Mouse (Mus musculus): ENCODE results near the gene Calm1. TPM values are rescaled to one million over a fixed set of nuclear protein-coding genes. Genes with fewer than 3 reads are reported as not detected.
A peak's percentile ranks its signal among the peaks of the same experiment; 100 is the strongest.

The Calm1 gene
- polyA plus RNA-seq, 1 experiment from 2014 or later, result 783 TPM

DNA sequence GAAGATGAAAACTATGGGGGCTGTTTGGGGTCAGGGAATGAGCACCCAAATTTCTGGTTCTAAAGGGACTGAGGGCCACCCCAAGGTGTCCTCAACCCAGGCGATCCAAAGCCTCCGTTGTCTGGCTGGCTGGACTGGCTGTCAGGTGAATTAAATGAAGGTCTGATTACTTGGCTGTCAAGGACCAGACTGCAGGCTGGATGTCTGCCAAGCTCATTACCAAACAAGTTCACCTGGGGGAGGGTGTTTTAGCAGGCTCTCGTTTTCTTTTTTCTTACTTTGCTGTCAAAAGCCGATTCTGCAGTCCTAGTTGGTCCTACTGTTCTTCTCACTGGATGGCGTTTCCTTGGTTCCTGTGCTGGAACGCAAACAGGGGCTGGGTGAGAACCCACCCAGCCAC, 40.6 kb downstream of the Calm1 start:
- ATAC-seq (ENCODE audit: insufficient number of reproducible peaks, insufficient read depth, low FRiP score, low read depth), result no peak
- WGBS, result 69% methylated on average over 6 of the region's 6 CpGs

DNA sequence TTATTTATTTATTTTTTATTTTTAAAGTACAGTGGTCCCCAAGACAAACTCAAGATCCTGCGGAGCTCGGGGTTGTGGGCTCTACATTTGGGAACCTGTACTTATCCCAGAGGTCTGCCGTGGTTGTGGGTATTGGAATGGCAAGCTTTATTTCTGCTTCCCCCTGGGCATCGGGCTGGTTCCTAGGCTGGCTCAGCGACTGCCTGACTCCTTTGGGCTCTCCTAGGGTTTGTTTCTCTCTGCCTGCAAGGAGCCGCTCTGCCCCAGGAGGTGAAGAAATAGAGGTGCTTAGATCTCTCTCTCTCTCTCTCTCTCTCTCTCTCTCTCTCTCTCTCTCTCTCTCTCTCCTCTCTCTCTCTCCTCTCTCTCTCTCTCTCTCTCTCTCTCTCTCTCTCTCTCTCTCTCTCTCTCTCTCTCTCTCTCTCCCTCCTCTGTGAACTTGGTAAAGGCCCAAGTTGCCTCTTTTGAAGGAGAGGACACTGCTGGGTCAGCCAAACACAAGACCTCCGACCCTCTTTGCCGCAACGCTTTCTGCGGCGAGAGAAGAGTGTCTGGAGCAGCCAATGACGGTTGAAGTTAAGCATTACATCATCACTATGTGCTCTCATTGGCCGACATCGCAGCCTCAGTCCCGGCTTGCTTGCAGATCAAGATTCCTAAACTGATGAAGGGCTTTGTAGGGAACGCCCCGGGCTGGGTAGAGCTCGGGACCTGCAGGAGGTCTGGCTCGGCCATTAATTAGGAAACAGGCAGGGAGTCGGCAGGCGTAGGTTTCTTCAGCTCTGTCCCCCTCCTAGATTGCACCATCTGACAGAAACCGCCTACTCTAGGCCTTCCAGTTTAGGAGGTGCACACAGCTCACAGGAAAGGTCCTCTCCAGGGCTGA, 42.9 kb downstream of the Calm1 start:
- 11% methylated on average over 22 of the region's 22 CpGs for WGBS
- peaks cover 0 to 2% of the 10 kb centered on the region in 2 experiments; a peak in 1 of 4 replicates for H3K4me1 ChIP-seq (ENCODE audit: control insufficient read depth in 2 of 2, insufficient read depth in 2 of 2, low read length in 2 of 2)
- H3K9me3 ChIP-seq (ENCODE audit: control insufficient read depth, low read length), result no peaks in the 10 kb centered on the region
- H3K4me2 ChIP-seq (ENCODE audit: low read length), result peak overlapping the region; percentile 63
- H3K9ac ChIP-seq (ENCODE audit: low read length), result peak overlapping the region; percentile 49
- no peaks in the 10 kb centered on the region for H3K36me3 ChIP-seq (ENCODE audit: control insufficient read depth, insufficient read depth, low read length)
- no peaks in the 10 kb centered on the region for H3K27me3 ChIP-seq (ENCODE audit: control insufficient read depth, insufficient read depth, low read length)
- H3K4me3 ChIP-seq (ENCODE audit: control insufficient read depth in 1 of 2, insufficient read depth in 1 of 2, low read depth in 1 of 2, low read length in 2 of 2), result peak overlapping the region; percentile 25 to 34
- H3K27ac ChIP-seq (replicated peaks in 1 of 2; ENCODE audit: control insufficient read depth in 1 of 2, insufficient read depth in 1 of 2, low read depth in 2 of 2, low read length in 2 of 2), result no peak overlapping the region
- ATAC-seq (ENCODE audit: insufficient number of reproducible peaks, insufficient read depth, low FRiP score, low read depth), result no peak; the same call in 1 of the 2 replicates

More for the DNA sequence above, 40.6 kb downstream of the Calm1 start:
- Histone ChIP-seq H3K4me1 (ENCODE audit: control insufficient read depth in 2 of 2, insufficient read depth in 2 of 2, low read length in 2 of 2) (peaks cover 0 to 2% of the 10 kb centered on the region in 2 experiments; a peak in 1 of 4 replicates), H3K4me3 (ENCODE audit: control insufficient read depth in 1 of 2, insufficient read depth in 1 of 2, low read depth in 1 of 2, low read length in 2 of 2) (no peak overlapping the region), H3K9me3 (ENCODE audit: control insufficient read depth, low read length) (no peaks in the 10 kb centered on the region), H3K36me3 (ENCODE audit: control insufficient read depth, insufficient read depth, low read length) (no peaks in the 10 kb centered on the region), H3K9ac (ENCODE audit: low read length) (no peak overlapping the region), H3K27ac (replicated peaks in 1 of 2; ENCODE audit: control insufficient read depth in 1 of 2, insufficient read depth in 1 of 2, low read depth in 2 of 2, low read length in 2 of 2) (no peak overlapping the region), H3K4me2 (ENCODE audit: low read length) (no peak overlapping the region), H3K27me3 (ENCODE audit: control insufficient read depth, insufficient read depth, low read length) (no peaks in the 10 kb centered on the region)

DNA sequence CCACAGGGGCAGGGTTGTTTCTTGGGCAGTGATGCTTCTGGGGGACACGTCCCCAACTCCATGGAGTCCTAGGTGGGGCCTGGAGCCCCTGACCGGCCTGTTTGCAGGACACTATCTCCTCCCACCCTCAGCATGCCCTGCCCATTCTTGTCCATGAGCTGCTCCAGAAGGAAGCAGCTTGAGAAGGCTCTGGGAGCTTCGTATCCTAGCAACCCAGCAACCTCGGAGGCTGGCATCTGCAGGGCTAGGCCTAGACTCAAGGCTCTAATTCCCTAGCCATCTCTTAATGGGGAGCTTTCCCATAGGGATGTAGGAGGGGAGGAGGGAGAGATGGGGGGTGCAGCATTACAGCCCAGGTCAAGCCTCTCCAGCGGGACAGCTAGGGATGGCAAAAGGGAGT, 45.3 kb downstream of the Calm1 start:
- Histone ChIP-seq H3K27ac (replicated peaks in 1 of 2; ENCODE audit: control insufficient read depth in 1 of 2, insufficient read depth in 1 of 2, low read depth in 2 of 2, low read length in 2 of 2) (no peak overlapping the region), H3K9me3 (ENCODE audit: control insufficient read depth, low read length) (no peaks in the 10 kb centered on the region), H3K36me3 (ENCODE audit: control insufficient read depth, insufficient read depth, low read length) (no peaks in the 10 kb centered on the region), H3K4me3 (ENCODE audit: control insufficient read depth in 1 of 2, insufficient read depth in 1 of 2, low read depth in 1 of 2, low read length in 2 of 2) (no peak overlapping the region), H3K4me2 (ENCODE audit: low read length) (no peak overlapping the region), H3K4me1 (ENCODE audit: control insufficient read depth in 2 of 2, insufficient read depth in 2 of 2, low read length in 2 of 2) (peaks cover 0 to 2% of the 10 kb centered on the region in 2 experiments; a peak in 1 of 4 replicates), H3K27me3 (ENCODE audit: control insufficient read depth, insufficient read depth, low read length) (no peaks in the 10 kb centered on the region), H3K9ac (ENCODE audit: low read length) (no peak overlapping the region)
- 38% methylated on average over 5 of the region's 5 CpGs for WGBS
- ATAC-seq (ENCODE audit: insufficient number of reproducible peaks, insufficient read depth, low FRiP score, low read depth), result no peak

DNA sequence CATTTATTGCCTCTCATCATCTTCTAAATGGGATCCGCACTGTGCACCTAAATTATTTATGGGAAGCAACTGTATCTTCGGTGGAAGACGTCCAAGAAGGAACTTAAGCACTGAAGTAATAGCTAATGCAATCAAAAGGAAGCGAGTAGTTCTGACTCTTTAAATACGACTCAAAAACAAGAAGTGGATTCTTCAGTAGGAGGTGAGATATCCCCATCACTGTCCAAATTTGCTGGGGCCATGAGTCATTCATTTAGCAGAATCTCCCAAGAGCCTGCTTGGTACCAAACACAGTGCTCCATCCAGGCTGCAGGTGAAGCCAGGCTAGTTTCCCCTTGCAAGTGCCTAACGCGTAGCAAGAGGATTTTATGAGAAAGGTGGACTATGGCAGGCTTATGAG, 49.9 kb downstream of the Calm1 start:
- Histone ChIP-seq H3K4me2 (ENCODE audit: low read length) (no peak overlapping the region), H3K4me3 (ENCODE audit: control insufficient read depth in 1 of 2, insufficient read depth in 1 of 2, low read depth in 1 of 2, low read length in 2 of 2) (no peak overlapping the region), H3K27ac (replicated peaks in 1 of 2; ENCODE audit: control insufficient read depth in 1 of 2, insufficient read depth in 1 of 2, low read depth in 2 of 2, low read length in 2 of 2) (no peak overlapping the region), H3K9me3 (ENCODE audit: control insufficient read depth, low read length) (no peaks in the 10 kb centered on the region), H3K36me3 (ENCODE audit: control insufficient read depth, insufficient read depth, low read length) (no peaks in the 10 kb centered on the region), H3K9ac (ENCODE audit: low read length) (no peak overlapping the region), H3K4me1 (ENCODE audit: control insufficient read depth in 2 of 2, insufficient read depth in 2 of 2, low read length in 2 of 2) (no peaks in the 10 kb centered on the region), H3K27me3 (ENCODE audit: control insufficient read depth, insufficient read depth, low read length) (no peaks in the 10 kb centered on the region)
- 83% methylated on average over 7 of the region's 7 CpGs for whole genome bisulfite sequencing
- ATAC-seq (ENCODE audit: insufficient number of reproducible peaks, insufficient read depth, low FRiP score, low read depth), result no peak

DNA sequence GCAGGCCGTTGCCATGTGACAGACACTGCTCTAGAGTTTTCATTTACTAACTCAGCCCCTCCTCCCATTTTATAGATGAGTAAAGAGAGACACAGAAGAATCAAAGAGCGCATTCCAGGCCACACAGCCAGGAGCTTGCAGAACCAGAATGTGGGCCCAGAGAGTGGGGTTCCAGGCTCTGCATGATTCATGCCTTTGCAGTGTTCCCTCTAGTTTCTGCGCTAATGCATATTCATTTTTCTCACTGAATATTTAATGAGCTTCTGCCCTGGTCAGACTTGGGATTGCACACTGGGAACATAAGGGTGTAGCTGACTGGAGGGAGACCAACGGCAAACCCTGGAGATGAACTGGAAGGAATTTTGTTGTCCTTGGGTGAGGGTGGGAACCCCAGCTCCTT, 55.2 kb downstream of the Calm1 start:
- WGBS, result 79% methylated on average over 4 of the region's 4 CpGs
- H3K4me2 ChIP-seq (ENCODE audit: low read length), result no peak overlapping the region
- H3K27ac ChIP-seq (replicated peaks in 1 of 2; ENCODE audit: control insufficient read depth in 1 of 2, insufficient read depth in 1 of 2, low read depth in 2 of 2, low read length in 2 of 2), result no peak overlapping the region
- H3K4me3 ChIP-seq (ENCODE audit: control insufficient read depth in 1 of 2, insufficient read depth in 1 of 2, low read depth in 1 of 2, low read length in 2 of 2), result no peak overlapping the region
- no peaks in the 10 kb centered on the region for H3K36me3 ChIP-seq (ENCODE audit: control insufficient read depth, insufficient read depth, low read length)
- H3K4me1 ChIP-seq (ENCODE audit: control insufficient read depth in 2 of 2, insufficient read depth in 2 of 2, low read length in 2 of 2), result no peaks in the 10 kb centered on the region
- no peaks in the 10 kb centered on the region for H3K27me3 ChIP-seq (ENCODE audit: control insufficient read depth, insufficient read depth, low read length)
- ATAC-seq (ENCODE audit: insufficient number of reproducible peaks, insufficient read depth, low FRiP score, low read depth), result no peak
- H3K9me3 ChIP-seq (ENCODE audit: control insufficient read depth, low read length), result no peaks in the 10 kb centered on the region
- no peak overlapping the region for H3K9ac ChIP-seq (ENCODE audit: low read length)

DNA sequence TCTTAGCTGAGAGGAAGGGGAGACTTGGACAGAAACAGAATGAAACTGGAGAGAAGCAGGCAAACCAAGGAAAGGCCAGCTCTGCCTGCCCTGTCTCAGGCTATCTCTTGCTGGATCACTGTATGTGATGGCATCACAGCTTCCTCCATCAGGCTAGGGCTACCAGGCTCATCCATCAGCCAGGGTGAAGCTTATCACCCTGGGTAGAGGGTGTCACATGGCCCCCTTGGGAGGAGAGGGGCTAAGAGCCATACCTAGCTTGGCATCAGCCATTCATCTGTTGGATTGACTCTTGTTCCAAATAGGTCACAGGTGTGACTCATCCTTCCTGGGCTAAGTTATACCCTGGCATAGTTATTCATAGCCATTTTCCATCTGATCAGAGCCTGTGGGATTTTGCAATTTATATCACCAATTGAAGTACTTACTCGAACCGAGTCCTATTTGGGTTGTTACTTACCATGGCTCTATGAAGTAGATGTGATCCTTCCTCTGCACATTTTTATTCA, 56.3 kb downstream of the Calm1 start:
- Histone ChIP-seq H3K9me3 (ENCODE audit: control insufficient read depth, low read length) (no peaks in the 10 kb centered on the region), H3K4me2 (ENCODE audit: low read length) (no peak overlapping the region), H3K4me3 (ENCODE audit: control insufficient read depth in 1 of 2, insufficient read depth in 1 of 2, low read depth in 1 of 2, low read length in 2 of 2) (no peak overlapping the region), H3K4me1 (ENCODE audit: control insufficient read depth in 2 of 2, insufficient read depth in 2 of 2, low read length in 2 of 2) (no peaks in the 10 kb centered on the region), H3K27me3 (ENCODE audit: control insufficient read depth, insufficient read depth, low read length) (no peaks in the 10 kb centered on the region), H3K36me3 (ENCODE audit: control insufficient read depth, insufficient read depth, low read length) (no peaks in the 10 kb centered on the region), H3K27ac (replicated peaks in 1 of 2; ENCODE audit: control insufficient read depth in 1 of 2, insufficient read depth in 1 of 2, low read depth in 2 of 2, low read length in 2 of 2) (no peak overlapping the region), H3K9ac (ENCODE audit: low read length) (no peak overlapping the region)
- 88% methylated on average over 2 of the region's 2 CpGs for WGBS
- ATAC-seq (ENCODE audit: insufficient number of reproducible peaks, insufficient read depth, low FRiP score, low read depth), result no peak

DNA sequence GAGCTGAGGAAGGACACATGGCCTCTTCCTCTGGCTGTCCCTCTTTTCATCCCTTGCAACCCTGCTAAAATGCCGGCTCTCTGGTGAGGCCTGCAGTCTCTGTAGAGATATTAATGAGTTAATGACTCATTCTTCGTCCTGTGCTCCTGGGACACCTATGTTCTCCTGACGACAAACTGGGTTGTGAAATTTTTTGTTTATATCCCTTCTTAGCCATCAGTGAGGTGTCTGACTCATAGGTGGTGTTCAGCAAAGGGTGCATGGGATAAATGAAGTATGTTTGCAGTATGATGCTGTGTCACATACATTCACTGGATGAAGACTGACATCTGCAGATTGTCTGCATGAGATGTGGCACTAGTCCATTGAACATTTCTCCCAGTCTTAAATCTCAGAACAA, 58.5 kb downstream of the Calm1 start:
- ATAC-seq (ENCODE audit: insufficient number of reproducible peaks, insufficient read depth, low FRiP score, low read depth), result no peak
- no peaks in the 10 kb centered on the region for H3K36me3 ChIP-seq (ENCODE audit: control insufficient read depth, insufficient read depth, low read length)
- H3K27me3 ChIP-seq (ENCODE audit: control insufficient read depth, insufficient read depth, low read length), result no peaks in the 10 kb centered on the region
- 49% methylated on average over 3 of the region's 3 CpGs for WGBS
- no peak overlapping the region for H3K9ac ChIP-seq (ENCODE audit: low read length)
- no peak overlapping the region for H3K4me3 ChIP-seq (ENCODE audit: control insufficient read depth in 1 of 2, insufficient read depth in 1 of 2, low read depth in 1 of 2, low read length in 2 of 2)
- no peak overlapping the region for H3K27ac ChIP-seq (replicated peaks in 1 of 2; ENCODE audit: control insufficient read depth in 1 of 2, insufficient read depth in 1 of 2, low read depth in 2 of 2, low read length in 2 of 2)
- H3K4me1 ChIP-seq (ENCODE audit: control insufficient read depth in 2 of 2, insufficient read depth in 2 of 2, low read length in 2 of 2), result no peaks in the 10 kb centered on the region
- H3K4me2 ChIP-seq (ENCODE audit: low read length), result no peak overlapping the region
- no peaks in the 10 kb centered on the region for H3K9me3 ChIP-seq (ENCODE audit: control insufficient read depth, low read length)

Data from heart, embryonic 14.5 days (tissue).